Mouse (Mus musculus) small intestine, adult 2 months (tissue): ENCODE measurements around the gene Mpped1.

Source experiments
- CTCF ChIP-seq: fragments of 200-500 bp; IDR thresholded peaks from 2 replicates; pipeline ENCODE4 v1.5.1; 2012; ENCODE audit warnings: low read depth, mild to moderate bottlenecking, control low read depth, inconsistent platforms, low read length, moderate library complexity, mixed read lengths; ENCODE audit not compliant: insufficient replicate concordance, insufficient read length; ENCODE audit errors: extremely low read depth
- POLR2A ChIP-seq: fragments of 200-500 bp; IDR thresholded peaks from 2 replicates; pipeline ENCODE4 v1.6.1; 2012; ENCODE audit warnings: low read depth, mild to moderate bottlenecking, control low read depth, inconsistent platforms, low read length, moderate library complexity

- TF ChIP-seq CTCF (no peak), POLR2A (no peak)
Observed at GRCm38 (mm10) chr15:83870936-83871335, 91.7 kb downstream of the Mpped1 start.
